Mouse (Mus musculus) heart, adult 2 months (tissue): Measurements from ENCODE around the gene Slx4ip. TPM values are rescaled to one million over a fixed set of nuclear protein-coding genes. Genes with fewer than 3 reads are reported as not detected.
"Not testable (repeated sequence)": the region's sequence is repeated elsewhere in the genome, so short reads cannot be mapped to it uniquely, and the experiment has no call there.

Experiments
- DNase-seq, 2 experiments: peaks; one replicate each; pipeline ENCODE4 v3.0.0; 2021
- H3K27ac ChIP-seq: fragments of 200-600 bp; 2 replicates; pipeline ENCODE4 v1.8.1; 2022
- H3K27me3 ChIP-seq: fragments of 200-500 bp; 2 replicates; pipeline ENCODE4 v1.6.1; 2012; ENCODE audit warnings: mild to moderate bottlenecking, low read length, inconsistent platforms, mixed read lengths; ENCODE audit not compliant: control insufficient read depth, insufficient read depth
- H3K36me3 ChIP-seq: fragments of 200-500 bp; 2 replicates; pipeline ENCODE4 v1.6.1; 2012; ENCODE audit warnings: low read length, inconsistent platforms; ENCODE audit not compliant: control insufficient read depth, insufficient read depth
- H3K4me1 ChIP-seq: fragments of 200-500 bp; 2 replicates; pipeline ENCODE4 v1.6.1; 2011; ENCODE audit warnings: low read length; ENCODE audit not compliant: control insufficient read depth, insufficient read depth
- H3K4me3 ChIP-seq: fragments of 200-600 bp; 2 replicates; pipeline ENCODE4 v1.8.1; 2022
- H3K79me2 ChIP-seq: fragments of 200-500 bp; replicated peaks from 2 replicates; pipeline ENCODE4 v1.6.1; 2012; ENCODE audit warnings: mild to moderate bottlenecking, inconsistent platforms, low read length, moderate library complexity, mixed read lengths; ENCODE audit not compliant: control insufficient read depth, insufficient read depth
- H3K9ac ChIP-seq: fragments of 200-500 bp; 2 replicates; pipeline ENCODE4 v1.6.1; 2012; ENCODE audit warnings: low read depth, mild to moderate bottlenecking, control low read depth, inconsistent platforms, low read length, mixed read lengths
- CTCF ChIP-seq: fragments of 200-600 bp; IDR thresholded peaks from 2 replicates; pipeline ENCODE4 v1.8.1; 2022; ENCODE audit warnings: antibody characterized with exemption, mild to moderate bottlenecking, moderate library complexity
- EP300 ChIP-seq: fragments of 200-500 bp; IDR thresholded peaks from 2 replicates; pipeline ENCODE4 v1.6.1; 2011; ENCODE audit warnings: low read depth, low read length, control low read depth; ENCODE audit not compliant: insufficient read depth
- POLR2A ChIP-seq: fragments of 200-500 bp; IDR thresholded peaks from 2 replicates; pipeline ENCODE4 v1.6.1; 2011; ENCODE audit warnings: mild to moderate bottlenecking, low read depth, low read length, control low read depth; ENCODE audit not compliant: insufficient read depth
- WGBS: fragments of 180-500 bp; shearing (Covaris S2); methylation state at CpG from one replicate; pipeline ENCODE4 v1.1.7; 2018; 5-methylcytosine and 5-hydroxymethylcytosine counted together
- intact Hi-C: fragments of 180-260 bp; cut with DNase I; formaldehyde crosslinking; loops from one replicate; pipeline ENCODE4 v1.15.1; 2025
- long read RNA-seq: library from polyadenylated mRNA; stranded (forward); transcript quantifications from one replicate; pipeline ENCODE4 v2.0.0, GENCODE M21; 2021
- polyA plus RNA-seq: library from polyadenylated mRNA; depleted of rRNA; stranded (reverse); fragments of >200 nt; gene quantifications from 2 replicates; pipeline ENCODE4 v1.2.3, GENCODE M21; 2012; rRNA removed
- total RNA-seq, 2 experiments: library from RNA; stranded (reverse); gene quantifications; 2 replicates each; pipeline ENCODE4 v1.2.3; 2021

The Slx4ip gene
- total RNA-seq (1 to 10 TPM; 1.3 to 1.4 TPM), polyA plus RNA-seq (0.39 and 0.67 TPM in 2 replicates)
- long read RNA-seq = 0 reads

- intact Hi-C loops = loop anchor here (2.0 to 5.0 kb wide), 2 partner anchors 226 to 407 kb away; partner anchors contain the start of gene Jag1
- peak within 1 kb of the TSS; percentile 98 for H3K27ac ChIP-seq
- peak; percentile 99 for DNase-seq
- peak within 1 kb of the TSS; percentile 62 for H3K4me3 ChIP-seq
- peak within 1 kb of the TSS; percentile 91 for H3K9ac ChIP-seq
- peak; percentile 6; the same call in 1 of the 2 replicates for TF ChIP-seq EP300
- TF ChIP-seq CTCF = peak; percentile 11; the same call in 1 of the 2 replicates
- peak; percentile 92 for TF ChIP-seq POLR2A
- peaks cover 14% of the 10 kb centered on the region for H3K36me3 ChIP-seq
- peaks cover 3% of the 10 kb centered on the region for H3K4me1 ChIP-seq
- no peaks in the 10 kb centered on the region for H3K79me2 ChIP-seq
- H3K27me3 ChIP-seq = no peaks in the 10 kb centered on the region
- WGBS = under 1% methylated on average over 49 of the region's 49 CpGs
These were observed at the start of gene Slx4ip, which contains the start of the genes AL731706.1 and Mkks for GRCm38 (mm10) chr2:136891068-136891950. Gene Slx4ip (plus strand): TSS chr2:136891218. Gene AL731706.1 (minus strand): TSS chr2:136891389. Gene Mkks (minus strand): TSS chr2:136891389.

- H3K9ac ChIP-seq = no peak overlapping the region
- no peak for DNase-seq
- H3K4me1 ChIP-seq = no peaks in the 10 kb centered on the region
- no peak overlapping the region for H3K27ac ChIP-seq
- WGBS = 50% methylated on average over 3 of the region's 3 CpGs
- TF ChIP-seq EP300 (no peak), POLR2A (no peak), CTCF (no peak)
- intact Hi-C loops = no loop called here
- no peaks in the 10 kb centered on the region for H3K27me3 ChIP-seq
- no peaks in the 10 kb centered on the region for H3K79me2 ChIP-seq
- no peak overlapping the region for H3K4me3 ChIP-seq
- H3K36me3 ChIP-seq = no peaks in the 10 kb centered on the region
These were observed 40.7 kb upstream of the Slx4ip start for GRCm38 (mm10) chr2:136850366-136850765.

- H3K79me2 ChIP-seq = no peaks in the 10 kb centered on the region
- no peak overlapping the region for H3K27ac ChIP-seq
- H3K36me3 ChIP-seq = no peaks in the 10 kb centered on the region
- no peak for TF ChIP-seq CTCF
- no peak for TF ChIP-seq EP300
- no peak for TF ChIP-seq POLR2A
- H3K4me3 ChIP-seq = no peak overlapping the region
- H3K9ac ChIP-seq = no peak overlapping the region
- WGBS = 52% methylated on average over 5 of the region's 5 CpGs
- no peak for DNase-seq
- no peaks in the 10 kb centered on the region for H3K4me1 ChIP-seq
- intact Hi-C loops = no loop called here
- H3K27me3 ChIP-seq = no peaks in the 10 kb centered on the region
These were observed 36.3 kb upstream of the Slx4ip start for GRCm38 (mm10) chr2:136854543-136855388.

GRCm38 (mm10) chr2:136885579-136885978, 5.4 kb upstream of the Slx4ip start, which contains the start of gene AL731706.2:
Gene AL731706.2 (minus strand): TSS chr2:136885679.
- H3K36me3 ChIP-seq = peaks cover 25% of the 10 kb centered on the region
- TF ChIP-seq EP300 = no peak
- TF ChIP-seq CTCF = no peak
- no peak for TF ChIP-seq POLR2A
- H3K4me3 ChIP-seq = no peak within 1 kb of the TSS
- H3K4me1 ChIP-seq = peaks cover 3% of the 10 kb centered on the region
- no peaks in the 10 kb centered on the region for H3K27me3 ChIP-seq
- H3K9ac ChIP-seq = no peak within 1 kb of the TSS
- no peak for DNase-seq
- intact Hi-C loops = no loop called here
- H3K79me2 ChIP-seq = no peaks in the 10 kb centered on the region
- no peak within 1 kb of the TSS for H3K27ac ChIP-seq
- 96% methylated on average over 2 of the region's 2 CpGs for WGBS

GRCm38 (mm10) chr2:136886846-136887245, 4.2 kb upstream of the Slx4ip start:
- Histone ChIP-seq H3K27ac (no peak overlapping the region), H3K4me1 (peaks cover 3% of the 10 kb centered on the region), H3K36me3 (peaks cover 22% of the 10 kb centered on the region), H3K79me2 (no peaks in the 10 kb centered on the region), H3K9ac (no peak overlapping the region), H3K4me3 (no peak overlapping the region), H3K27me3 (no peaks in the 10 kb centered on the region)
- DNase-seq = peak; percentile 11 to 44
- intact Hi-C loops = no loop called here
- WGBS = 39% methylated on average over 4 of the region's 4 CpGs
- TF ChIP-seq CTCF (peak; percentile 73), EP300 (no peak)

- H3K36me3 ChIP-seq = peaks cover 15% of the 10 kb centered on the region
- H3K79me2 ChIP-seq, DNase-seq, H3K27me3 ChIP-seq, H3K4me1 ChIP-seq: not testable (repeated sequence)
- peak overlapping the region; percentile 80 for H3K9ac ChIP-seq
- intact Hi-C loops = loop anchor here (2.0 to 5.0 kb wide), 2 partner anchors 227 to 406 kb away; partner anchors contain the start of gene Jag1
- H3K4me3 ChIP-seq = peak overlapping the region; percentile 62
- H3K27ac ChIP-seq = peak overlapping the region; percentile 98
- WGBS = 5% methylated on average over 15 of the region's 15 CpGs
These were observed 326 bp upstream of the Slx4ip start for GRCm38 (mm10) chr2:136890716-136891067.
